Mouse (Mus musculus) monocyte, adult 5-6 weeks (primary cell): ENCODE results near the gene Rps19bp1. TPM values are rescaled to one million over a fixed set of nuclear protein-coding genes. Genes with fewer than 3 reads are reported as not detected.

Experiments
- ATAC-seq: fragments of 153-309, 156-312 bp; replicated peaks from 2 replicates; pipeline ENCODE4 v1.8.0; 2017; ENCODE audit warnings: mild to moderate bottlenecking; ENCODE audit not compliant: low TSS enrichment, insufficient number of reproducible peaks, severe bottlenecking, poor library complexity, low FRiP score
- total RNA-seq: library from RNA; stranded (forward); fragments of 200-1000, 200-491, 200-594 nt; gene quantifications from 3 replicates; pipeline ENCODE4 v1.2.3, GENCODE M21; 2017

Gene Rps19bp1
- total RNA-seq, 1 experiment from 2014 or later, result 10.6 TPM

DNA sequence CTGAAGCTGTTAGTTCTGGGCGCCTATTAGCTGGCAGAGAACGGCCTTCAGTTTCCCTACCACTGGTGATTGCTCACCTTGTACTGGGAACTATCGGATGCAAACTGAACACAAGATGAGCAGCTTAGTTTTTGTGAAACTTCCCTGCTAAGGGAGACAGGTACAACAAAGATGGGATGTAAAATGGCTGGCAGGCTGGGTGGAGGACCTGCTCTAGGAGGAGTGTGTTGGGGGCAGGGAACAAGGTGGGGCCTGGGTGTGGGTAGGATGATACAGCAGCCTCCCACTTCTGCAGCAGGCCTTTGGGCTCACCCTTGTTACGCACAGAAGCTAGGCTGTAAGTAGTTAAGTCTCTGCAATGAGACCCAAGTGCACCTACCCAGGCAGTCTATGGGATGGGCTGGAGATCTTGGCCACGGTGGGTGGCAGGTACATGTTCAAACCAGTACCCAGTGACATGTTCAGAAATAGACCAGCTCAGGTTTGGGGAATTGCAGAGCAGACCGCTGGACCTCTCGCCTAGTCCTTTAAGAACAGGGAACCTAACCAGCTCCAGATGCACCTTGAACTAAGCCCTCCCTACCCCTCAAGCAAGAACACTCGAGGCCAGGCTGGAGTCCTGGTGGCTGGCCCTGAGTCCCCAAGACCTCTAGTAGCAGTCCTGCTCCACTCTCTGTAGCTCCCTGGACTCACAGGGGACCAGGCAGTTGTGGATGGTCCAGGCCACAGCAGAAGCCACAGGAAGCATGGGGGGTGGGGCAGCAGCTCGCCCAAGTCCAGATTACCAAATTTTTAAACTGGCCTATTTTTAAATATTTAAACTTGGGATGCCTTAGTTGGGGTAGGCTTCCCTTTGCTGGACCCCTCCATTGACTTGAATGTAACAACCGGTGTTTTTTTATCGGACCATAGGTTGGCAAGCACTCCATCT, 5.6 kb downstream of the Rps19bp1 start:
- ATAC-seq, result no peak

DNA sequence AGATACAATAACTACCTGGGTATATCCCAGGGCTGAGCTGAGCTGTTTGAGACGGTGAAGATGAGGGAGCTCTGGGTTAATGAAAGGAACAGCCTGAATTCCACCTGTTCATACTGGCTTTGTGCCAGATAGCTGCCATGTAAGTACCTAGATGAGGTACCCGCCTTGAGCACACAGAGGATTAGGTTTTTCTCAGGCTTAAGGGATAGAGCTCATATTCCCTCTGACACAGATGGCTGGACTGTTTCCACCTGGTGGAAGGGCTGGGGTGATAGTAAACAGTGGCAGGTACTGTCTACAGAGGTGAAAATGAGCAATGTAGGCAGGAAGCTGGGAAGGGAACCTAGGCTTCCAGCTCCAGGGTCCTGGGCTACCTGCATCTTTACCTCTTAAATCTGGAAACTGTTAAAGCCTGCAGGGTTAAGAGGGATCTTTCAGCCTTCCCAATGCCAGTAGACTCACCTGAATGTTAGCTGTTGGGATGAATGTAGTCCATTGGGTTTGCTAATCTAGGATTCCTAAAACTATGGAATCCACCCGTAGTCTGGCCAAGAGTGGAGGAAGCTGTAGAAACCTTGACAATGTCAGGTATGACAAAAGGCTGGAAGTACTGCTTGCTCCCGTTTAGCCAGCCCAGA, 6.4 kb downstream of the Rps19bp1 start:
- ATAC-seq, result no peak

DNA sequence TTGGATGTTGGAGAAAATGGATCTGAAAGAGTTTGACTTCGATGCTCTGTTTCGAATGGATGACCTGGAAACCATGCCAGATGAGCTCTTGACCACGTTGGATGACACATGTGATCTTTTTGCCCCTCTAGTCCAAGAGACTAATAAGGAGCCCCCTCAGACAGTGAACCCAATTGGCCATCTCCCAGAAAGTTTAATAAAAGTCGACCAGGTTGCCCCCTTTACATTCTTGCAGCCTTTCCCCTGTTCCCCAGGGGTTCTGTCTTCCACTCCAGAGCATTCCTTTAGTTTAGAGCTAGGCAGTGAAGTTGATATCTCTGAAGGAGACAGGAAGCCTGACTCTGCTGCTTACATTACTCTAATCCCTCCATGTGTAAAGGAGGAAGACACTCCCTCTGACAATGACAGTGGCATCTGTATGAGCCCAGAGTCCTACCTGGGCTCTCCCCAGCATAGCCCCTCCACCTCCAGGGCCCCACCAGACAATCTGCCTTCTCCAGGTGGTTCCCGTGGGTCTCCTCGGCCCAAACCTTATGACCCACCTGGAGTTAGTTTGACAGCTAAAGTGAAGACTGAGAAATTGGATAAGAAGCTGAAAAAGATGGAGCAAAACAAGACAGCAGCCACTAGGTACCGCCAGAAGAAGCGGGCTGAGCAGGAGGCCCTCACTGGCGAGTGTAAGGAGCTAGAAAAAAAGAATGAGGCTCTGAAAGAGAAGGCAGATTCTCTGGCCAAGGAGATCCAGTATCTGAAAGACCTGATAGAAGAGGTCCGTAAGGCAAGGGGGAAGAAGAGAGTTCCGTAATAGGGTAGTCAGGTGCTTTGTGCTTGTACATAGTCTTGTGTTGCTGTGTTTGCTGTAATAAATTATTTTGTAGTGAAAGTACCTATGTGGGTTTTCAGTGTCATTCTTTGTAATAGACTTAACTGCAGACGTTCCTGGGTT, 7.2 kb downstream of the Rps19bp1 start:
- ATAC-seq, result no peak

DNA sequence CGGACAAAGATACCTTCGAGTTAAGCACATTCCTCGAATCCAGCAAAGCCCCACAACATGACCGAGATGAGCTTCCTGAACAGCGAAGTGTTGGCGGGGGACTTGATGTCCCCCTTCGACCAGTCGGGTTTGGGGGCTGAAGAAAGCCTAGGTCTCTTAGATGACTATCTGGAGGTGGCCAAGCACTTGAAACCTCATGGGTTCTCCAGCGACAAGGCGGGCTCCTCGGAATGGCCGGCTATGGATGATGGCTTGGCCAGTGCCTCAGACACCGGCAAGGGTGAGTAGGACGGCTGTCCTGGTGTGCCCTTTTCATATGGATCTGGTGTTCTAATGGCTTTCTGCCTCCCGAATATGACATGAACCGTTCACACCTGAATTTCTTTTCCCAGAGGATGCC, 7.9 kb downstream of the Rps19bp1 start:
- ATAC-seq, result no peak

DNA sequence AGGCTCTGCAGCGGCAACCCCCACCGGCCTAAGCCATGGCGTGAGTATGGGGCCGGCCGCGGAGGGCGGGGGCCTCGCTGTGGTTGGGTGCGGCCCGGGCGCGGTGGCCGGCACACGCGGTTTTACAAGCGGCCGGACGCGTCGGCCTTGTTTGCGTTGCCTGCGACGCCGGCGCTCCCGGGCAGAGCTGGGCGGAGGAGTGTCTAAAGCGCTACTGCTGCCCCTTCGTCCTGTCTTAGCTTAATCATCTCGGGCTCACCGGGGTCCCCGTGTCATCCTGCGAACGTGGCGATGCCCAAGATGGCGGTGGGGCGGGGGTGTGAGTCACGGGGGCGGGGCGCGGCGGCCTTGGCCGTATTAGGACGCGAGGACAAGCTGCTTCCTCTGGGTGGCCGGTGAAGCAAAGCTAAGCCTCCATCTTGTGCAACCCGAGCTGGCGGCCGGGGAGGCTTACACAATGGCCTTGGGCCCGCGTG, 8.4 kb downstream of the Rps19bp1 start:
- ATAC-seq, result peak; percentile 64

DNA sequence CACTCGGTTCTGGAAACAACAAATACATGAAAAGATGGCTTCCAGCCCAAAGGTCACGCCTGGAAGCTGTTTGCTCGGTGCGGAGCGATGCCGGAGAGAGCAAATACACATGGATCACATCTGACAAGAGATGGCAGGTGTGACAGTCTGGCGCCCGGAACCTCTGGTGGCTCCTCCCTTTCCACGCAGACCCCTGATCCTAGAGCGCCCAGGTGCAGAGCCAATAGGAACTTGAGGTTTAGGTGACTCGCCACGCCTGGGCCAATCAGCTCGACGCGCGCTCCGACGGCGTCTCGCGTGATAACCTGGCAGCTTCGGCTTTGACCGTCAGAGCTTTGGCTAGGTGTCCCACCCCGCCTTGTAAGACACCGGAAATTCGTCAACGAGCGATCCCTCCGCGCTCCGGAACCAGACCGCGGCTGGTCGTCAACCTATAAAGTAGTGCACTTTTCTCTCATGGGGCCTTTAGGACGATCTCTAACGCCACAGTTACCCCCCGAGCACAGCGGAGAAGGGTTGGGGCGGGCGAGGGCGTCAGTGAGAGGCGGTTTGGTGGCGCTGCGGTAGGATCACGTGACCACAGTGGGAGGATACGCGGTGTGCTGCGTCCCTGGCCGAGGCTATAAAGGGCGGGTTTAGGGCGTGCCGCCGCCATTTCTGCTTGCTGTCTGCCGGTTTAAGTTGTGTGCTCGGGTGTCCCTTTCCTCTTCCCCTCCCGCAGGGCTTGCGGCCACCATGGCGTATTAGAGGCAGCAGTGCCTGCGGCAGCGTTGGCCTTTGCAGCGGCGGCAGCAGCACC, 9.1 kb downstream of the Rps19bp1 start, which contains the start of gene Atf4:
Gene Atf4, plus strand, starts transcription at position 338 of the 799 bp plus-strand sequence.
- ATAC-seq, result peak; percentile 79

DNA sequence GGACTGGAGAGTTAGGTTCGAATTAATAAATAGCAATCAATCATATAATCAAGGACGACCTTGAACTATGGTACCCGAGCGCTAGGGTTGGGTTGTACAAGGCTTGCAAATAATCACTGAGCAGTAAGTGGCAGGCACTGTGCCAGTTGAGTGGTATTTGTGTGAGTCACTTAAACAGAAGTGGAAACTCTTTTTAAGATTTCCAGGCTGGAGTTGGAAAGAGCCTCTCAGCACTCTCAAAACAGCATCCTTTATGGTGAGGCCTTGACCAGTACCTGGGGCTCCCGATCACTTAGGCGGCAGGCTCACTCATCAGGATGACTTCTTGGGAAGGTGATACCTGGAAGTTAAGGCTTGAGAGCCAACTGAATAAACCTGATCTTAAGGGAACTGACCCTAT, 9.9 kb downstream of the Rps19bp1 start:
- no peak for ATAC-seq

DNA sequence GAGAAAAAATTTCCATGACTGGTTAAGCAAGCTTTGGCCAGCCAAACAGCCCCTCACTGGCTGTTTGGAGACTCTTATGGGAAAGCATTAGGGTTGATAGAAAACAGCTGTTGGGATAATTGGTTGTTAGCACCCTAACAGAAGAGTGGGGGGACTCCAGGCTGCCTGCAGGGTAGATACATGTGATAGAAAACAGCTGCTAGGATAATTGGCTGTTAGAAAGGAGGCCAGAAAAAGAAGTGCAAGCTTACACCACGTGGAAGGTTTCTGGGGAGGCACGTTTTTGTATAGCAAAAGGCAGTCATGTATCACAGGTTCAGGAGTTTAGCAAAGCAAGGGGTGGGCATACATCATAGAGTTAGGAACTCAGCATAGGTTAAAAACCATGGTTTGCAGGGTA, 10.6 kb downstream of the Rps19bp1 start:
- ATAC-seq, result no peak

DNA sequence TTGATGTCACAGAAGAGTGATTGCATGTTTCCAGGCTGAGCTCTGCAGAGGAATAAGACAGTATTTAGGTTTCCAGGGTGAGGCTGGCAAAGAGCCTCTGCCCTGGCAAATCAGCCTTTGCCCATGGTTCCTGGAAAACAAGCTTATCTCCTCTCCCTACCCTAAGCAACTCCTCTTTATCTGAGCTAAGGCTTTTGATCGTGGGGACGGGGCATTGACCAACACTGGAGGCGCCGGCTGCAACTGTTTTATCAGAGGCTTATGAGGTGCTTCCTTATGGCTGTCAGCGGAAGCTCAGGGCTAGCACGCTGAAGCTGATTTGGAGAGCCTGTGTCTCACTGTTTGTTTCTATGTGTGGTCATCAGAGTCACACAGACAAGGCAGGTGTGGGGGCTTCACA, 13.5 kb downstream of the Rps19bp1 start:
- no peak for ATAC-seq

DNA sequence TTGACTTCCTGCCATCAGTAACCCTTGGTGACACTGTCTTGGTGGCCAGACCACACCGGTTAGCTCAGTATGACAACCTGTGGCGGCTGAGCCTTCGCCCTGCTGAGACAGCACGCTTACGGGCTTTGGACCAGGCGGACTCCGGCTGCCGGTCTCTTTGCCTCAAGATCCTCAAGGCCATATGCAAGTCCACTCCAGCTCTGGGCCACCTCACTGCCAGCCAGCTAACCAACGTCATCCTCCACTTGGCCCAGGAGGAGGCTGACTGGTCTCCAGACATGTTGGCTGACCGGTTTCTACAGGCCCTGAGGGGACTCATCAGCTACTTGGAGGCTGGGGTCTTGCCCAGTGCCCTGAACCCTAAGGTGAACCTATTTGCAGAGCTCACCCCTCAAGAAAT, 14.4 kb downstream of the Rps19bp1 start:
- no peak for ATAC-seq

DNA sequence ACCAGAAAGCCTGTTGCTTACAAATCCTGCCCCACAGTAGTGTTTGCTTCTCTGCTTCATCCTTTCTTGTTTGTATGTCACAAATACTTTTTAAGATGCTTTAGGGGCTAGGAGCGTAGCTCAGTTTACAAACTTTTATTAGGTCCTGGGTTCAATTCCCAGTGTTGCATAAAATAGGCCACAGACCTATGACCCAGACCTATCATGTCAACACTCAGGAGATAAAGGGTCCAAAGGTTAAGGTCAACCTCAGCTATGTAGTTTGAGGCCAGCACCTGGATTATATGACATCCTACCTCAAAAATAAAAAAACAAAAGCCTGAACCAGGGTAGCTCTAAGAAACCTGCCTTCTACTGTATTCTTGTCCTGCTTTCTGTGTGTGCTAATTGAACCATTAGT, 15.5 kb downstream of the Rps19bp1 start:
- ATAC-seq, result no peak

DNA sequence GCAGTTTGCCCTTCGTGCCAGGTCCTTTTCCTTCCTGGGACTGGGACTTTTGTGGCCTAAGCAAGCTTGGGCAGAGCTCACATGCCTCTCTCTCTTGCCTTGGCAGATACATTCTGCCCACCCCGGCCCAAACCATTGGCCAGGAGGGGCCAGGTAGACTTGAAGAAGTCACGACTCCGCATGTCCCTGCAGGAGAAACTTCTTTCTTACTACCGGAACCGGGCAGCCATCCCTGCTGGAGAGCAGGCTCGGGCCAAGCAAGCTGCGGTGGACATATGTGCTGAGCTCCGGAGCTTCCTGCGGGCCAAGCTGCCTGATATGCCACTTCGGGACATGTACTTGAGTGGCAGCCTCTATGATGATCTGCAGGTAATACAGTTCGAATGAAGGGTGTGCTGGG, 16.0 kb downstream of the Rps19bp1 start:
- no peak for ATAC-seq

DNA sequence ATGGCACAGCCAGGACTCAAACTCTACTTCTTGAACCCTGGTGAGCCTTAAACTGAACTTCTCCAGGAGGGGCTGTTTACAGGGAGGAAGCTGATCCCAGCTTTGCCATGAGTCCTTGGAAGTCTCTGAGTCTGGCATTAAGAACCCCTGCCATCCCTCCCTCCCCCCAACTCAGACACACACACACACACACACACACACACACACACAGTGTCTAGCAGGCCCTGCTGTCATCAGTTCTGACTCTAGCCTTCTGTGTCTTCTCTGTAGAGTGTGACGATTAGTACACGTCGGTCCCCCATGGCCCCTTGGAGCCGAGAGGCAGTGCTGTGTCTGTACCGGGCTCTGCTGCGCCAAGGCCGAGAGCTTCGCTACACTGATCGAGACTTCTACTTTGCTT, 28.6 kb downstream of the Rps19bp1 start, which contains the start of gene AC140267.1:
Gene AC140267.1, plus strand, starts transcription at position 301 of the 400 bp plus-strand sequence.
- ATAC-seq, result no peak

DNA sequence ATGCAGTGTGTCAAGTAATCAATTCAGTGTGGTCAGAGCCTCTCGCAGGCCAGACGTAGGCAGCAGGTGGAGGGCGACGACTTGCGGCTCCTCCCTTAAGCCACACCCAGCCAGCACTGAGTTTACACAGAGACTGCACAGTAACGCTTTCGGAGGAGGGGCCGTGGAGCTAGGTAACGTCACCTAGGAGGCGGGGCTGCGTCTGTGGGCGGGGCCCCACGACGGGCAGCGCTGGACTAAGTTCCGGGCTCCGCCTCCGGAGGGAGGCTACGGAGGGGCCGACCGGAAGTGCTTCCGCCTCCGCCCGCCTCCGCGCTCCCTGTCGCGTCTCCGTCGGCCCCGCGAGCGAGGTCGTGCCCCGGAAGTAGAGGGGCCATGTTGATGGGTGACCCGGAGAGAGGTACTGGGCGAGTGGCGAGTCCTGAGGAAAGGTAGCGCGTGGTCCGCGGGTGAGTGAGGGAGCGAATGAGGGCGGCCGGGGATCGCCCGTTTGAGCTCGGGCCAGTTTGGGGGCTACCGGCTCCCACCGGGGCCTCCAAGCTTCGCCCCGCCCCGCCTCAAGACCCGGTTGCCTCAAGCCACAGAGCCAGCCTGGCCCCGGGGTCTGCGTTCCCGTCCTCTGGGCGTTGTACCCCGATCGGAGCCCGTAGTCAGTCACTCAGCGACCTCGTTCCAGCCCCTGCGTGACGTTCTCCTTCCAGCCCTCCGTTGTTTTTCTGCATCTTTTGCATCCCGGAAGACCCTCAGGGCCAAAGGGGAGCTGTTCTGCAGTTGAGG, 30.2 kb downstream of the Rps19bp1 start, which contains the start of gene Mief1:
Gene Mief1, plus strand, starts transcription at position 286 of the 777 bp plus-strand sequence.
- ATAC-seq, result peak; percentile 96

DNA sequence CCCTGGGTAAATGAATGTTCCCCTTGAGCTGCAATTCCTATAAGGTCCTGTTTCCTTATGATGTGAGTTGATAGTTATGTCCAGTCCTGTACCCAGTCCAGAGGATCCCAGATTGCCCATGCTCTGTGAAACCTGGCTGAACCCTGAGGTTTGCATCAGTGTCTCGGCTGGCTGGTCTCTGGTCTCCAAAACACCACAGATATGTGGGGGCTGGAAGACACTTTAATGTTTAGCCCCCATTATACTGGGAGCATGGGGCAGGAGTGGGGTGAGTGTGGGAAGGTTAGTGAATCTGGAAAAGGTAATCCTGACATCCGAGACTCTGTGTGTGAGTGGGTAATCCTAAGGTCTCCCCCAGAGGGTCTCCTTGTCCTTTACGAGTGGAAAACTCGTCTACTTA, 31.1 kb downstream of the Rps19bp1 start:
- no peak for ATAC-seq

DNA sequence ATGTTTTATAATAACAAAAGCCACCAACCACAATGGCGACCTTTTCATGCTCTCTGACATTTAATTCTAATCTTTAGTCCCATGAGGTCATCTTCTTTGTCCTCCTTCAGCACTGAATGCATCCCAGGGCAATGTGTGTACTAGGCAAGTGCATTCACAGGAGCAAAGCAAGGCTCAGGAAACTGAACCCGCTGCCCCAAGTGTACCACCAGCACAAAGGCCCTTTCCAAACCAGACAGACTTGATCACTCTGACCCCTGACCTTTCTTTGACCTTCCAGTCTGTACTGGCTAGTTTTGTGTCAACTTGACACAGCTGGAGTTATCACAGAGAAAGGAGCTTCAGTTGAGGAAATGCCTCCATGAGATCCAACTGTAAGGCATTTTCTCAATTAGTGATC, 31.8 kb downstream of the Rps19bp1 start:
- ATAC-seq, result no peak

DNA sequence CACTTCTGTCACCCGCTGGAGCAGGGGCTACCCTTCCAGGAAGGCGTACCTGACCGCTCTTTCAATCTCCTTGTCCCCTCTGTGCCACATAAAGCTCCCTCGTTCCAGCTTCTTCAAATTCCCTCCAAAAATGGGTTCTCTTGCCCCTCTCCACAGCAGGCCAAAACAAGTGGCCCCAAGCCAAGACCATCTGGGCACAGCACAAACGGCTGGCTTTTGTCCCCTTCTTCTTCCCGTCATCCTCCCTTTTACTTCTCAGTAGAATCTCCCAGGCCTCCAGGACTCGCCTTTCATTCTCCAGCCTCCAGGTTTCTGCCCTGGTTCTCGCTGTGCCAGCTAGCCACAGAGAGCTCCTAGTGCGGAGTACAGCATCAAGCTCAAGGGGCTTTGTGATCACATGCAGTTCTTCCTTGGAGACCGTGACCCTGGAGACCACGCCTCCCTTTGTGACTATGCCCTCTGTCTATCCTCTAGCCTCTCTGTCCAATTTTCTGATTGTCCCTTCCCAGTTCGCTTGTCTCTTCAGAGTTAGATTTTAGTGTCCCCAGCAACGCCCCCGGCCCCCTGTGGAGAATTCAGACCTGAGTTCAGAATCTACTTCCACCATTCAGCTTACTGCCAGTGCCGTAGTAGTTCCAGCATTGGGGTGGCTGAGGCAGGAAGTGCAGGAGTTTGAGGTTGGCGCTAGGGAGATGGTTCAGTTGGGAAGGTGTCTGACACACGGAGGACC, 35.9 kb downstream of the Rps19bp1 start:
- ATAC-seq, result no peak
